Mouse (Mus musculus) adrenal gland, postnatal 4 days (tissue): Measurements from ENCODE around the gene Slc15a3. TPM values are rescaled to one million over a fixed set of nuclear protein-coding genes. Genes with fewer than 3 reads are reported as not detected.

Experiments used
- DNase-seq, 2 experiments: peaks; one replicate each; pipeline ENCODE4 v3.0.0; 2021 to 2022; ENCODE audit warnings: low spot score in 2 of 2, mixed read lengths in 2 of 2
- total RNA-seq, 2 experiments: library from RNA; stranded (reverse); gene quantifications; 2 replicates each; pipeline ENCODE4 v1.2.3; 2021

The Slc15a3 gene
- total RNA-seq, 2 experiments from 2014 or later: 3.5 to 3.8 TPM

DNA sequence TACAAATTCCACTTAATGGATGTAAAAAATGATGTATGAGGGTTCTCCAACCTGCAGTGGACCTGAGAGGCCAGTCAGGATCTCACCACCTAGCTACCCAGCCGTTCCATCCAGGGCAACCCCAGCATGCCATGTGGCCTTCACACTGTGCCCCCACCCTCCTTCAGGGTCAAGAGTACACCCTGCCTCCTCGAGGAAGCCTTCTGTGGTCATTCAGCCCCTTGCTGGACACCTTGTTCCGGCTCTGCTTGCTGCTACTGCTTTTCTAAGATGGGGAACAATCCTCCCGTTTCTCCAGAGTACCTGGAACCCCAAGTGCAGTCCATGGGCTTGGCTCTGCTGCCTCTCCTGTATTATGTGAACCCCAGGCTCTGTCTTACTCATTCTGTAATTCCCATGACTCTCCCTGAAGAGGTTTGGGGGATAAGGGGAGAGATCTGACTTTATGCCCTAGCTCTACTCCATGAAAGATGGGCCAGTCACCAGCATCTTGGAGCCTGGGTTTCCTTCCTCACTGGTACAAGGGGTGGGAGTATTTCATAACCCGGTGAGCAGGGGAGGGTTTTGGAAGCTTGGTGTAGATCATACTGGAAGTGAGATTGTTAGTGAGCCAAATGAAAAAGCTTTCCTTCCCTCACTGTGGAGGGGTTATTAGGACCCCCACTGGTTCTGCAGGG lies 28.6 kb downstream of the Slc15a3 start:
- no peak for DNase-seq

DNA sequence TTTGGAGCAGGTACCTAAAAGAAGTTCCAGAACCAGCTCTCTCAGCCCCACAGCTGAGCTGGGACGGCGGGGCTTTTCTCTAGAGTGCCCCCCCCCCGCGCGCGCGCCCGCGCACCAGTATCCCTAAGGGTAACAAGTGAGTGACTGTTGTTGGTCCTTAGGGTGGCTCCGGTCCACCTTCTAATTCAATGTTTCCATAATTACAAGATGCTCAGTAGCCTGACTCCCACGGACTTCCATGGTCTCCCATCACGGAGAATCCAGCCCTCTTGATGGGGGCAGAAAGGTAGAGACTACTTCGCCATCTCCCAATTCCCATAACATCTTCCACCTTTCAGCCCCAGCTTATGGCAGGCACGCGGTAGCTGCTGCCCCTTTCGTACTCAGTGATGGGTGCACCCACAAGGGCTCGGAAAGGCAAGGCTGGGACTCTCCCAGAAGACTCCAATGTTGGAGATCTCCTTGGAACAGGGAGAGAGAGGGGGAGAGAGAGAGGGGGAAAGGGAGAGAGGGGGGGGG lies 29.2 kb downstream of the Slc15a3 start:
- DNase-seq: no peak

DNA sequence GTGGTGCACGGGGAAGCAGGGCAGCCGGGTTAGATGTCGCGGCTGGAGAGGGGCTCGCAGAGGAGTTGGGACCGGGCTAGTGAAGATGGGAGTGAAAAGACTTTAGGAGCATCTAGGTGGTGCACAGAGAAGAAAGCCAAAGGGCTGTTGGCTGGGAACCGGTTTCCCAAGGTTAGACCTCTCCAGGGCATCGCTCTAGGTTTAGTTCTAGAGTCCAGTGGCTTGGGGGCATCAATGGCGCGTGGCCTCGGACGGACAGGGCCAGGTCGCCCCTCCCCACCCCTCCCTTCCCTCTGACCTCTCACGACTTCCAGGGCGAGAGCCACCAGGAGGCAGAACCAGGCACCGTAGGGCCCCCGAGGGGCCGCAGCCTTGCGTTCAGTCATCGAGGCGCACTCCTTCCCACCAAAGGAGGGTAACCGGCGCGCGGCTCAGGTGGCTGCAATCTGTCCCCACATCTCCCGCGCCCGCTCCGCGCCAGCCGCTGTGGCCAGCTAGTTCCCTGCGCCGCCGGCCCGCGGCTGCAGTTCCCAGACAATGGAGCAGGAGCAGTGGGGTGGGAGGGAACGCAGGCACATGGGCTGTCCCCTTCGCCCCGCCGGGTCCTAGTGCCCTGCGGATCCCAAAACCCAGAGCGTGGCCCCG lies 29.8 kb downstream of the Slc15a3 start:
- DNase-seq: peak; percentile 48 to 55

DNA sequence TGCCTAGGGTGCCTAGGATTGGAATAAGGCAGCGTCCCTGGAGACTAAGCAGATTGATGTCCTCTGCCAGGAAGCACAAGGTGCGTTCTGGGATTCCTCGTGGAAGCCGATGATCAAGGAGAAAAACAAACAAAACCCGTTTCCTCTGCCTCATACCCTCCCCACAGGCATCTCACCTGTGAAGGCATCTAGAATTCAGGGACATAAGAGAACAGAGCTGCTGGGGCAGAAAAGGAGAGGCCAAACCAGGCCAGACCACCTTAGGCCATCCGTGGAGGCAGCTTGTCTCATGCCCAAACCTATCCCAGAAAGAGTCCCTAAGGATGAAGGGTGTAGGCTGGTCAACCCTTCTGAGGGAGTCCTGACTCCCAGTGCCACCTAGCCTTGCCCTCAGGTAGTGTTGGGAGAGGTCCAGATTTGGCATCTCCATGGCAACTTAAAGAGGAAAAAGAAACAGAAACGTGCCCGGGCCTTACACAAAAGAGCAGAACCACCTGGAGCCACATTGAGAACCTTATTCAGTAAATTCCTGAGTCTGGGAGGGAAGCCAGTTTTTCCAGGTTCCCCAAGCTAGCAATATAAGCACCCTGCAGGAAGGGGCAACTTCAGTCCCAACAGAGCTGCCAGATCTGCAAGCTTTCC lies 30.5 kb downstream of the Slc15a3 start, which contains the start of gene Tmem132a:
Gene Tmem132a (minus strand): TSS at position 55 of the 642 bp plus-strand sequence.
- DNase-seq: no peak

GRCm38 (mm10) chr19:10870676-10871075 lies 31.1 kb downstream of the Slc15a3 start:
- no peak for DNase-seq

DNA sequence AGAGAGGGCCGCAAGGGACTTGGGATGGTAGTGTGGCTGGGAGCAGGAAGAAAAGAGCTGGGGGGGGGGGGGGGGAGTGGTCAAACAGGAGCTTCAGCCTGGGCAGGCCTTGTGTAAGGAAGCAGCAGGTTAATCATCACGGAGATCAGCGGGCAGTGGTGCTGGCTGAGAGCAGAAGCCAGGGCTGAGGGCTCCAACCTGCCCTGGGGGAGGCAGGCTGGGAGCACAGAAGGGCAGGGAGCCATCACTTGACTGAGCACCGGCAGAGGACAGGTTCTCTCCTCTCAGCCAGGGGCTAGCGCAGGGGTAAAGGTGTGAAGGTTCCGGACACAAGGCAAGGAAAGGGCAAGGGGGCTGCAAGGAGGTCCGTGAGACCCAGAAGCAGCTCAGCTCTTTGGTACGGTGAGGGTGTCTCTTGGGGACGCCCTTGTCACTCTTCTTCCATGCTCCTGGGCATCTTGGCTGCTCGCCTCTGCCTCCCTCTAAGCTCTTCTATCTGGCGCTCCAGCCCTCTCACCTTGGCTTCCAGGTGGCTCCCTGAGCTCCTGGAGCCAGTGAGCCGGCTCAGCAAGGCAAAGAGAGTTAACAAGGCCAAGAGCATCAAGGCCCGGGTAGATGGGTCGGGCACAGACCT lies 31.9 kb downstream of the Slc15a3 start:
- no peak for DNase-seq

DNA sequence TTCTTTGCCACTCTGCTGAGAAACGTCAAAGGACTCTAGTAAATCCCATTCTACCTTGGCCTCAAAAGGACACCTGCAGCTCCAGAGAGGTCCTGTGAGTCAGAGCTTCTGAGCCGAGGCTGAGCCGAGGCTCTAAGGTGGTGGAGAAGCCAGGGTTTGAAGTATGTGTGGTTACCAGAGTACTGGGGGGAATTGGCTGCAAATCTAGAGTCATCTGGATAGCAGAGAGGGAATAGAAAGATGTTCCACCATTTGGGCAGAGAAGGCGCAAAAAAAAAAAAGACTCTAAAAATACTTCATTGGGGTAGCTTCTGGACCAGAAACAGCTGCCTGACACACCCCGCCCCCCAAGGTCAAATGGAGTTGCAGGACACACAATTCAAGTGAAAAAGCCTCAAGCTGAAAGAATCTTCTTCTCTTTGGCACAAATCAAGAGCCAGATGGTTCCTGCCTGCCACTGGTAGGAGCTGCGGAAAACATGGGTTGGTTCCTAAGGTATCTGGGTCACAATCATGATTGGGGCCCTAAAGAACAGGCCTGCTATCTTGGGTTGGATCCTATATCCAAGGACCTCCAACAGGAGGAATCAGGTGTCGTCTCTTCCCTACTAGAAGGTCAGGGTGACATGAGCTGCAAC lies 38.8 kb downstream of the Slc15a3 start:
- DNase-seq: no peak

DNA sequence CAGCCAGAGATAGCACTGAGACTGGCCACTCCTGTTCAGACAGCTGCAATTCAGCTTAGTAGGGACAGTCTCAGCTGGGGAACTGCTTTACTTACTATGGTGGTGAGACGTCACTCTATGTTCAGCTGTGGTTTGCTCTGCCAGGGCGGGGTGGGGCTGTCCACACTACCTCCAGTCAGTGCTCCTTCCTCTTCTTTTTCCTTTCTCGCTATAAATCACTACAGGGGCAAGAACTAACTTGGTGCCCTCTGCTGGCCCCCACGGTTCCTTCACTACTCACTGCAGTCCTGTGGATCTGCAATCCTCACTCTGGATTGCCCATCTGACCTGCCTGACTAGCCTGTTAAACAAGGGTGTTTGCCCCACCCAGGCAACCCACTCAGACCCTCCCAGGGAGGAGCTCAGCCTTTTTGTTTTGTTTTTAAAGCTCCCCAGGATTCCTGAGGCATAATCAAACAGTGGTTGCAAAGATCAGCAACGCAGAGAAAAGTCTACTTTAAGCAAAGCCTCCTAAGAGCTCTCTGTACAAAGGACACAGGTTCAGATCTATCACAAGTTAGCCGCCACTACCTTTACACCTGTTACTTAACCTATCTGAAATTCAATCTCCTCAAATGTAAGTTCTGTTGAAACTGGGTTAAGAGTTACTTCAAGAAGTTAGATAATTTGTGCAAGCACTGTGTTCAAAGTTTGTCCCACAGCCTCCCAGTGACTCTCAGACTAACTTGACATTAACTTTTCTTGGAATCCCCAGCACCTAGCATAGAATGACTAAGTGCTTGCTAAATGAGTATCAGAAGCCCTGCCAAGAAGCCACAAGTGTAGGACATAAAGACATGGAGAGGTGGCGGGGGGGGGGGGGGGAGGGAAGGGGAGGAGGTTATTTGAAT lies 40.8 kb downstream of the Slc15a3 start:
- no peak for DNase-seq

DNA sequence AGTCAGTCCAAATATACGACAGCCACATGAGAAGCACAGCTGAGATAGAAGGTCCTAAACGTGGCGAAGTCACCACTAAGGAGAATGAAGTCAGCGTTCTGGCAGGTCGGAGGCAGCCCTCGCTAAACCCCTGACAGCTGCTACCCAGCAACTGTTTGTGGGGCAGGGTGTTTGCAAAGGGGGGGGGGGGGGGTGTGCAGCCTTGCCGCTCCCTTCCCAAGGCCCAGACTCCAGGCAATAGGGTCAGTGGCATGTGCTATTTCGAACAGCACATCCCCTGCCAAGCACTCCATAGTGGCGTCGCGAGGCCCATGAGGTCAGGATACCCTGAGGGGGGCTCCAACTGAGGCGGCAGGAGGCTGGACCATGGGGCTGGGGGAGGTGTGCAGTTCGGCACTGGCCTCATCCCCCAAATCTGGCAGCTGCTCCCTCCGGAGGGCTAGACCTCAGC lies 41.5 kb downstream of the Slc15a3 start:
- no peak for DNase-seq

- DNase-seq: peak; percentile 78 to 88
These were observed 42.1 kb downstream of the Slc15a3 start, which contains the start of gene Tmem109 for GRCm38 (mm10) chr19:10881426-10882154. TSS of gene Tmem109 (minus strand) at chr19:10882001.

DNA sequence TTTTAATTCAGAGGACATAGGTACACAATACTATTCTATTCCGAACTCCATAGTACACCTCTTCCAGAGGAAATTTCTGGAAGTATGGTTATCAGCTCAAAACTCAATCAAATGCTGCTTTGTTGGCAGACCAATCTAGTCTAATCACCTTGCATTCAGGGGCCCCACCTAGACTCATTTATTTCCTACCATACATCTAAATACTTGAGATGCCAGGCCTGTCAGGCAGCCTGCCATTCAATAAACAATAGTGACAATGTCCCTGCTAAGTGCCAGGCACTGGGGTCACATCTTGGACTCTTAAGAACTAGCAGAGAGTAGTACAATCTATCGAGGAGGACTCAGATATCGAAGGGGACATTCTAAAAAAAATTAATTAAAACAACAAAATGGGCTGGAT lies 52.7 kb downstream of the Slc15a3 start:
- DNase-seq: no peak

DNA sequence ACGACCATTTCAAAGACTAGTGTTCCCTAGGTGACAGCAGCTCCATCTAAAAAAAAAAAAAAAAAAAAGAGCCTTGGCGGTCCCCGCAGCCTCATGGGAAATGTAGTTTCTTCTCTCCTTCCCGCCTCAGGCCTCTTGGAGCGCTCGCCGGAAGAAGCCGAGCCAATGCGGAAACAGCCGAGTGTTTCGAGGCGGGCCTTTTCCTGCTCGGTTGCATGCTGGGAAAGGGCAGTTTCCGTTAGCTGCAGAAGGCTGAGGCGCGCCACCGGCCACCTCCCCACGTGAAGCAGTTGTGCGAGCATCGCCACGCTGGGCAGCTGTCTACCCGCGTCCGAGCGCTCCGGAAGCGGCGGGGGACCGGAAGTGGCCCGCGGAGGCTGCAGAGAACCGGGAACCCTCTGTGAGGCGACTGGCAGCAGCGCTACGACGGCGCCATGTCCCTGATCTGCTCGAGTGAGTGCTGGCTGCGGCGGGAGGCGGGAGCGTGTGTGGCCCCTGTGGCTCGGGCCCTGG lies 55.5 kb downstream of the Slc15a3 start, which contains the start of gene Prpf19:
Gene Prpf19 (plus strand): TSS at position 216 of the 513 bp plus-strand sequence.
- DNase-seq: peak; percentile 91 to 93

- DNase-seq: no peak
These were observed 56.2 kb downstream of the Slc15a3 start for GRCm38 (mm10) chr19:10895708-10896107.

DNA sequence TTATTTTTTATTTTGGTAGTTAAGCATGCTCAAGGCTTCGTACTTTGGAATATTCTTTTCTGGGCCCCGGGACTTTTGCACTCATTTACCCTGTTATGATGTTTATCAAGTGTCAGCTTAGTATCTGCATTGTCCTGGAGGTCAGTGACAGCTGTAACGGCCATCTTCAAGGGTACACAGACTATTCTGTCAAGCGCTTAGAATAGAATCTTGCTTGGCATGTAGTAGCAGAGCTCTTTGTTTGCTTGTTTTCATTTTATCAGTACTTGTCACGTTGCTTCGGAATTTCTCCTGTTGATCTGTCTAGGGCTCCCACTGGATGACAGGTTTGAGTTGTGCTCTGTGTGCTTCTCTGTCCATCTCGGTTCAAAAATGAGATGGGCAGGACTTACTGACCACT lies 57.3 kb downstream of the Slc15a3 start:
- DNase-seq: no peak

DNA sequence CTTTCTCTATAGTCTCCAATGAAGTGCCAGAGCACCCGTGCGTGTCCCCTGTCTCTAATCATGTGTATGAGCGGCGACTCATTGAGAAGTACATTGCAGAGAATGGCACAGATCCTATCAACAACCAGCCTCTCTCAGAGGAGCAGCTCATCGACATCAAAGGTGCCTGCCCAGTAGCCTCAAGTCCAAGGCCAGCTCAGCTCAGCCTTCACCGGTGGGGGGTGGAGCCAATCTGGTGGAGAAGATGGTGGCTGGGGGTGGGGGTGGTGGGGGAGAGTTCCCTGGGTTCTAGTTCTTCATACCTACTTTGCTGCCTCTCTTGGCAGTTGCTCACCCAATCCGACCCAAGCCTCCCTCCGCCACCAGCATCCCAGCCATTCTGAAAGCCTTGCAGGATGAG lies 58.0 kb downstream of the Slc15a3 start:
- no peak for DNase-seq

- DNase-seq: no peak
These were observed 60.8 kb downstream of the Slc15a3 start for GRCm38 (mm10) chr19:10900315-10900714.

- no peak for DNase-seq
These were observed 61.5 kb downstream of the Slc15a3 start for GRCm38 (mm10) chr19:10901046-10901445.

DNA sequence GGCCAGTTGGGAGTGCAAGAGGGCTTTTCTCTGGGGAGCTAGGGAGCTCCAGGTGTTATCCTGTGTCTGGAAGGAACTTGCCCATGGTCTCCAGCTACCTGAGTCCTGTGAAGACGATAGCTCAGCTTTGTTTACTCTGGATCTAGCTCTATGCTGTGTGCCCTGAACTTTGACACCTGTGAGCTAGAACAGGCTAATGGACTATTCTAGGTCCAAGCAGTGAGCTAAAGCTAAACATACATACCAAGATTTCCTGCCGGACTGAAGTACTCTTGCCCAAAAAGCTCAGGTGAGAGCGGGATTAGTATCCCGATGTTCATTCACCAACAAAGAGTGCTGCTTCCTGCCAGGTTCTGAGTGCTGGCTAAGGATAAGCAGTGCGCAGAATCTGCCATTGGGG lies 65.0 kb downstream of the Slc15a3 start:
- DNase-seq: no peak
